Mouse (Mus musculus) forebrain, embryonic 14.5 days (tissue): ENCODE measurements at regions not wholly inside any gene's neighbourhood (a gene's known extent, or its start where the extent isn't known, plus 50 kb on each side); places are given as distances from the start of the nearest gene placed in this dataset.

Experiments
- ATAC-seq: fragments of 200-750 bp; cut with Nextera tagmentation; 2 replicates; pipeline ENCODE4 v1.8.0; 2017; ENCODE audit warnings: mild to moderate bottlenecking, moderate library complexity
- DNase-seq: peaks from one replicate; pipeline ENCODE4 v3.0.0-alpha.2; 2015; ENCODE audit warnings: low spot score
- H3K27ac ChIP-seq: fragments of 300-500 bp; sonication (generic); 2 replicates; pipeline ENCODE4 v1.5.1; 2014; ENCODE audit warnings: low read depth, mild to moderate bottlenecking, control low read depth, low read length, moderate library complexity
- H3K27me3 ChIP-seq: fragments of 300-500 bp; sonication (generic); replicated peaks from 2 replicates; pipeline ENCODE4 v1.6.1; 2014; ENCODE audit warnings: low read length, control low read depth, mixed read lengths; ENCODE audit not compliant: control insufficient read depth, insufficient read depth
- H3K36me3 ChIP-seq: fragments of 300-500 bp; sonication (generic); 2 replicates; pipeline ENCODE4 v1.6.1; 2014; ENCODE audit warnings: low read length, control low read depth; ENCODE audit not compliant: control insufficient read depth, insufficient read depth
- H3K4me1 ChIP-seq: fragments of 300-500 bp; sonication (generic); 2 replicates; pipeline ENCODE4 v1.6.1; 2014; ENCODE audit warnings: antibody characterized with exemption, low read length, control low read depth; ENCODE audit not compliant: control insufficient read depth, insufficient read depth
- H3K4me2 ChIP-seq: fragments of 300-500 bp; sonication (generic); 2 replicates; pipeline ENCODE4 v1.6.1; 2014; ENCODE audit warnings: mild to moderate bottlenecking, control low read depth, low read length
- H3K4me3 ChIP-seq: fragments of 300-500 bp; sonication (generic); 2 replicates; pipeline ENCODE4 v1.5.1; 2014; ENCODE audit warnings: low read depth, low read length, control low read depth
- H3K9ac ChIP-seq: fragments of 300-500 bp; sonication (generic); 2 replicates; pipeline ENCODE4 v1.6.1; 2014; ENCODE audit warnings: mild to moderate bottlenecking, low read length, control low read depth, moderate library complexity
- H3K9me3 ChIP-seq: fragments of 300-500 bp; sonication (generic); replicated peaks from 2 replicates; pipeline ENCODE4 v1.6.1; 2016; ENCODE audit warnings: low read length, control low read depth, mixed read lengths; ENCODE audit not compliant: control insufficient read depth
- WGBS: fragments of 180-500 bp; shearing (Covaris S2); extraction: QIAGEN DNeasy Blood & Tissue Kit; methylation state at CpG from one replicate; pipeline ENCODE4 v1.1.7; 2014; 5-methylcytosine and 5-hydroxymethylcytosine counted together

DNA sequence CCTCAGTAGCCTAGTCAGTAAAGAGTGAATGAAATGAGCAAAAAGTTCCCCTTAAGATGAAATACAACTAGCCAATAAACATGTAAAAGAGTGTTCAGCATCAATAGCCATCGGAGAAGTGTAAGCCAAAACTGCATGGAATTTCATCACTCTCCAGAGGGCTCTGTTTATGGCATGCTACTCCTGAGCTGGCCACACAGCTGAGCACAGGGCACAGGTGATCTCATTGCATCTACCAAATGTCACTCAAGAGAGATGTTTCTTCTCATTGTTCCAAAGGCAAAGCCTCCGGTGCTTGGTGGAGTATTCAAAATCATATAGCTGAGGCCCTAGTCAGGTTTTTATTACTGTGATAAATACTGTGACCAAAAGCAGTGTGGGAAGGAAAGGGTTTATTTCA, 895.1 kb downstream of the Tmem114 start:
- Histone ChIP-seq H3K9ac (no peak overlapping the region), H3K27ac (no peak overlapping the region), H3K27me3 (no peaks in the 10 kb centered on the region; the same call in 1 of the 2 replicates), H3K4me2 (no peak overlapping the region), H3K36me3 (no peaks in the 10 kb centered on the region), H3K4me1 (peaks cover 16% of the 10 kb centered on the region), H3K4me3 (no peak overlapping the region), H3K9me3 (no peaks in the 10 kb centered on the region)
- no peak for ATAC-seq
- 91% methylated on average over 2 of the region's 2 CpGs for WGBS
- no peak for DNase-seq

DNA sequence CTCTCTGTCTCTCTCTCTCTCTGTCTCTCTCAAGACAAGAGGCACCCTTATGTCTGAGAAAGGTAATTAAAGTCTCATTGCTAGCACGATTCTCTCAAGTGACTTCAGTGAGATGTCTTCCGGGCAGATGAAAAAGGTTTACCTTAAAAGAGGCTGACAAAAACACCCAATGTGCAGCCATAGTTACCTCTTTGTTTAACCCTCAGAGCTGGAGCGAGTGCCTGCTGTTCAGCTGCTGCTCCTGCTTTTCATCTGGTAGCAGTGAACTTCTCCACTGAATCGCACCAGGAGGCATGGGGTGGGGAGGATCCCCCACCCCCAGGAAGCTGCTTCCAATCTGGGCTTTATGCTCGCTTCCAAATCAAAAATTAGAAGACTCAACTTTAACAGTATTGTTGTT, 896.0 kb downstream of the Tmem114 start:
- Histone ChIP-seq H3K27me3 (no peaks in the 10 kb centered on the region; the same call in 1 of the 2 replicates), H3K27ac (peak overlapping the region; percentile 60; the same call in 1 of the 2 replicates), H3K9me3 (no peaks in the 10 kb centered on the region), H3K4me1 (peaks cover 16% of the 10 kb centered on the region), H3K4me2 (peak overlapping the region; percentile 21), H3K4me3 (no peak overlapping the region), H3K9ac (no peak overlapping the region), H3K36me3 (no peaks in the 10 kb centered on the region)
- WGBS, result 5% methylated on average over 5 of the region's 5 CpGs
- ATAC-seq (peak; percentile 74), DNase-seq (peak; percentile 54)

DNA sequence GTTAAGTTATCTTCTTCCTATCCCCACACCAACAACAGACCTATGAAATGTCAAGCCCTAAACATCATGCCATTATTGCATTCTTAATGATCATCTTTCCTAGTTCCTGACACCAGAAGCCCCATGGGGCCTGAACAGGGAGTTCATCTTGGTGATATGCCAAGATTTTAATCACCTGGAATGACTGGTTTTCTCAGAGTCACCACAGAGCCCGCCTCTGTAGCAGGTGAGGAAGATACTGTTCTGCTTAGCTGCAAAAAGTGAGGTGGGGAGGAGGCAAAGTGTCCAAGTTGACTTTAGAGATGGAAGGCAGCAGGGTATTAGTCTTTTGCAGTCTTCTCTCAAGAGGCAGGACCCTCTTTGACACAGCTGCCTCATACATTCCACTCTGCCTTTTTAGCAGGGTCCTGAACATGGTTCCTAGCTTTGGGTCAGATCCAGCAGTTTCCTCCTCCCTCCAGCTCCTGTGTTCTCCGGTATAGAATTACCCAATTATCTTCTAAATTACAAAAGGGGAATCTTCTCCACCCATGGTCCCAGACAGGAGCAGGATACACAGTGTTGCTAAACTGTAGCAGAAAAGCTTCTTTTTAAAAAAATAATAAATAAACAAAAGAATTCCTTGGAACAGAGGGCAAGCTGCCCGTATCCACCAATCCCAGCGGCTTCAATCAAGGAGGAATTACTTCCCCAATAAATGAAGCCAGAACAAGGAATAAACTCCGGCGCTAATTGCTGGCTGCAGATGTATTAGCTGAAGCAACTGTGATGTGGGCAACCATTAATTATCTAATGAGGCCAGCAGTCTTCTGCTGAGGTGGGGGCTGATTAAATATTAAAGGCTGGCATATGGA, 896.8 kb downstream of the Tmem114 start:
- Histone ChIP-seq H3K36me3 (no peaks in the 10 kb centered on the region), H3K27me3 (no peaks in the 10 kb centered on the region; the same call in 1 of the 2 replicates), H3K4me2 (peak overlapping the region; percentile 21), H3K27ac (peak overlapping the region; percentile 40; the same call in 1 of the 2 replicates), H3K9me3 (no peaks in the 10 kb centered on the region), H3K4me3 (no peak overlapping the region), H3K9ac (no peak overlapping the region), H3K4me1 (peaks cover 16% of the 10 kb centered on the region)
- ATAC-seq (peak; percentile 88), DNase-seq (peak; percentile 86)
- WGBS, result 14% methylated on average over 6 of the region's 6 CpGs

DNA sequence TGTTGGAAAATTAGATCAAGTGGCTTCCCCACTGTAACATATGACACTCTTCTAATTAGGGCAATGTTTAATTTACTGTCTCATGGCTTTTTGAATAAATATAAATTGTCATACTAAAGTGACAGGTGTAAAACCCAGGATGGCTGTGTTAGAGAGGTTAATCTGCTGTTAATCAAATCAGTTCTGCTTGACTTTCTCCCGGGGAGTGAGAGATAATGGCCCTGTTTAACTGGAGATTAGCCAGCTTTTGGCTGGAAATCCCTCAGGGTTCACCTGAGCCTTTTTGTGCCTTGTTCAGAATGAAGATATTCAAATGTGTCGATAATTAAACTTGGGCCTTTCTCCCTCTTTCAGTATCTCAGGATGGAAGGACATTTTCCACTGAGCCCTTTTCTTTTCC, 906.2 kb downstream of the Tmem114 start:
- Histone ChIP-seq H3K4me3 (no peak overlapping the region), H3K27ac (no peak overlapping the region), H3K9ac (no peak overlapping the region), H3K27me3 (no peaks in the 10 kb centered on the region; the same call in 1 of the 2 replicates), H3K4me1 (no peaks in the 10 kb centered on the region), H3K36me3 (no peaks in the 10 kb centered on the region), H3K9me3 (peaks cover 3% of the 10 kb centered on the region; the same call in 1 of the 2 replicates), H3K4me2 (no peak overlapping the region)
- WGBS, result 33% methylated on average over 2 of the region's 2 CpGs
- peak; percentile 23 for DNase-seq
- no peak for ATAC-seq
